Mouse (Mus musculus) embryonic stem cell, embryonic (primary cell): ENCODE results near the gene Kras.

ENCODE experiments used
- CTCF ChIA-PET, 4 experiments: fragments of 300-600 bp in 2 of 4; fragments of 350-600 bp in 2 of 4; sonication (Branson Sonifier 250); formaldehyde crosslinking; loops; one replicate each; lab custom pipeline; 2022; ENCODE audit warnings: inconsistent platforms in 2 of 4; lab: Charles Lee
- POLR2A ChIA-PET, 4 experiments: fragments of 300-600 bp in 2 of 4; fragments of 350-600 bp in 2 of 4; sonication (Branson Sonifier 250); formaldehyde crosslinking; loops; one replicate each; lab custom pipeline; 2022; ENCODE audit warnings: antibody characterized with exemption in 4 of 4, inconsistent platforms in 1 of 4; lab: Charles Lee

Gene Kras

GRCm38 (mm10) chr6:145250185-145250791 lies at the start of gene Kras:
TSS of gene Kras (minus strand) at chr6:145250239.
- ChIA-PET CTCF (interaction anchor here in 1 of 4 experiments (1.2 kb wide), 1 partner anchor 8 kb away, joined by 5 read pairs; no protein-coding TSS in a partner anchor), POLR2A (interaction anchor here in 3 of 4 experiments (0.6 to 10.0 kb wide), 15 partner anchors 15 to 90 kb away, joined by 3 to 115 read pairs (median 8); partner anchors contain the start of genes Casc1 (in 2 of the 3) and Etfrf1 (in 2 of the 3))

GRCm38 (mm10) chr6:145297626-145298025 lies 47.6 kb upstream of the Kras start:
- CTCF ChIA-PET = no interaction called here
- POLR2A ChIA-PET = interaction anchor here in 2 of 4 experiments (0.6 to 1.9 kb wide), 5 partner anchors 21 to 275 kb away, joined by 3 to 4 read pairs (median 3); partner anchors contain the start of genes Casc1 (in 1 of the 2) and Etfrf1 (in 1 of the 2)

GRCm38 (mm10) chr6:145296979-145297378 lies 46.9 kb upstream of the Kras start:
- POLR2A ChIA-PET = interaction anchor here in 2 of 4 experiments (1.3 to 1.9 kb wide), 4 partner anchors 20 to 86 kb away, joined by 3 to 4 read pairs (median 4); partner anchors contain the start of genes Casc1 (in 1 of the 2) and Etfrf1 (in 1 of the 2)

GRCm38 (mm10) chr6:145295171-145295570 lies 45.1 kb upstream of the Kras start:
- ChIA-PET CTCF (no interaction called here), POLR2A (interaction anchor here in 2 of 4 experiments (0.6 to 1.2 kb wide), 7 partner anchors 16 to 414 kb away, joined by 3 to 11 read pairs (median 3); no protein-coding TSS in a partner anchor)

More at GRCm38 (mm10) chr6:145296979-145297378, 46.9 kb upstream of the Kras start:
- CTCF ChIA-PET = no interaction called here

- POLR2A ChIA-PET = interaction anchor here in 2 of 4 experiments (0.6 to 3.7 kb wide), 9 partner anchors 17 to 276 kb away, joined by 3 to 11 read pairs (median 3); partner anchors contain the start of genes Casc1 (in 1 of the 2) and Etfrf1 (in 1 of the 2)
- CTCF ChIA-PET = interaction anchor here (0.6 to 1.6 kb wide), 6 partner anchors 14 to 82 kb away, joined by 3 to 8 read pairs (median 4); partner anchors contain the start of gene Etfrf1 (in 1 of the 4)
These were observed 43.1 kb upstream of the Kras start for GRCm38 (mm10) chr6:145293156-145293555.

GRCm38 (mm10) chr6:145291383-145292289 lies 41.6 kb upstream of the Kras start:
- ChIA-PET CTCF (interaction anchor here in 1 of 4 experiments (0.6 kb wide), 1 partner anchor 435 kb away, joined by 3 read pairs; no protein-coding TSS in a partner anchor), POLR2A (interaction anchor here in 3 of 4 experiments (0.7 to 3.7 kb wide), 12 partner anchors 9 to 80 kb away, joined by 3 to 13 read pairs (median 4); partner anchors contain the start of genes Casc1 (in 1 of the 3) and Etfrf1 (in 1 of the 3))

GRCm38 (mm10) chr6:145285656-145286055 lies 35.6 kb upstream of the Kras start:
- POLR2A ChIA-PET = interaction anchor here in 1 of 4 experiments (0.8 kb wide), 1 partner anchor 10 kb away, joined by 5 read pairs; no protein-coding TSS in a partner anchor

GRCm38 (mm10) chr6:145284286-145284685 lies 34.2 kb upstream of the Kras start:
- CTCF ChIA-PET = no interaction called here
- POLR2A ChIA-PET = interaction anchor here in 1 of 4 experiments (1.0 kb wide), 1 partner anchor 56 kb away, joined by 3 read pairs; no protein-coding TSS in a partner anchor

More at GRCm38 (mm10) chr6:145285656-145286055, 35.6 kb upstream of the Kras start:
- CTCF ChIA-PET = no interaction called here

- ChIA-PET POLR2A (interaction anchor here in 3 of 4 experiments (0.9 to 9.1 kb wide), 30 partner anchors 10 to 230 kb away, joined by 3 to 156 read pairs (median 6); partner anchors contain the start of genes Casc1 (in 3 of the 3), Etfrf1 (in 3 of the 3) and Kras (in 1 of the 3)), CTCF (interaction anchor here in 2 of 4 experiments (0.6 to 0.7 kb wide), 3 partner anchors 102 to 185 kb away, joined by 3 to 11 read pairs (median 5); no protein-coding TSS in a partner anchor)
These were observed 27.2 kb upstream of the Kras start for GRCm38 (mm10) chr6:145277138-145277763.

- POLR2A ChIA-PET = interaction anchor here in 3 of 4 experiments (0.6 to 9.1 kb wide), 65 partner anchors 9 to 581 kb away, joined by 3 to 156 read pairs (median 4); partner anchors contain the start of genes Casc1 (in 3 of the 3), Etfrf1 (in 3 of the 3) and Kras (in 2 of the 3)
- CTCF ChIA-PET = interaction anchor here in 2 of 4 experiments (1.1 to 1.5 kb wide), 3 partner anchors 20 to 66 kb away, joined by 3 to 4 read pairs (median 4); no protein-coding TSS in a partner anchor
These were observed 26.3 kb upstream of the Kras start for GRCm38 (mm10) chr6:145276265-145276780.

GRCm38 (mm10) chr6:145275586-145276219 lies 25.7 kb upstream of the Kras start:
- ChIA-PET CTCF (interaction anchor here (0.6 to 1.5 kb wide), 6 partner anchors 15 to 175 kb away, joined by 3 to 6 read pairs (median 4); no protein-coding TSS in a partner anchor), POLR2A (interaction anchor here in 3 of 4 experiments (0.6 to 9.1 kb wide), 62 partner anchors 8 to 723 kb away, joined by 3 to 156 read pairs (median 4); partner anchors contain the start of genes Casc1 (in 3 of the 3), Etfrf1 (in 3 of the 3) and Kras (in 2 of the 3))

- POLR2A ChIA-PET = interaction anchor here in 3 of 4 experiments (0.6 to 9.1 kb wide), 19 partner anchors 8 to 213 kb away, joined by 3 to 156 read pairs (median 4); partner anchors contain the start of genes Casc1 (in 2 of the 3) and Etfrf1 (in 2 of the 3)
These were observed 24.1 kb upstream of the Kras start for GRCm38 (mm10) chr6:145273971-145274620.

GRCm38 (mm10) chr6:145272142-145272937 lies 22.3 kb upstream of the Kras start:
- POLR2A ChIA-PET = interaction anchor here in 3 of 4 experiments (0.7 to 9.1 kb wide), 9 partner anchors 10 to 194 kb away, joined by 3 to 156 read pairs (median 4); partner anchors contain the start of genes Casc1 (in 1 of the 3) and Etfrf1 (in 1 of the 3)
- CTCF ChIA-PET = interaction anchor here in 2 of 4 experiments (0.5 to 0.6 kb wide), 2 partner anchors 132 to 238 kb away, joined by 3 to 9 read pairs; no protein-coding TSS in a partner anchor

More at GRCm38 (mm10) chr6:145273971-145274620, 24.1 kb upstream of the Kras start:
- CTCF ChIA-PET = no interaction called here

- CTCF ChIA-PET = no interaction called here
- POLR2A ChIA-PET = interaction anchor here in 2 of 4 experiments (0.6 to 8.0 kb wide), 9 partner anchors 10 to 908 kb away, joined by 3 to 70 read pairs (median 4); partner anchors contain the start of genes Casc1 (in 2 of the 2) and Etfrf1 (in 2 of the 2)
These were observed 19.3 kb upstream of the Kras start for GRCm38 (mm10) chr6:145269313-145269845.
